Mouse (Mus musculus) spleen, adult 2 months (tissue): ENCODE data around the gene Gak. TPM values are rescaled to one million over a fixed set of nuclear protein-coding genes. Genes with fewer than 3 reads are reported as not detected.

Experiments
- DNase-seq, 2 experiments: peaks; one replicate each; pipeline versions ENCODE4 v3.0.0 to v3.0.0-alpha.2; 2012 to 2021; ENCODE audit warnings: low spot score in 2 of 2, low read depth in 1 of 2
- H3K27ac ChIP-seq: fragments of 200-500 bp; 2 replicates; pipeline ENCODE4 v1.5.1; 2012; ENCODE audit warnings: low read length, inconsistent platforms; ENCODE audit not compliant: insufficient read depth
- H3K27me3 ChIP-seq: fragments of 200-500 bp; 2 replicates; pipeline ENCODE4 v1.6.1; 2012; ENCODE audit warnings: mild to moderate bottlenecking, moderate library complexity, low read length, inconsistent platforms; ENCODE audit not compliant: control insufficient read depth, insufficient read depth
- H3K36me3 ChIP-seq: fragments of 200-500 bp; 2 replicates; pipeline ENCODE4 v1.6.1; 2012; ENCODE audit warnings: mild to moderate bottlenecking, low read length, inconsistent platforms; ENCODE audit not compliant: control insufficient read depth, insufficient read depth
- H3K4me1 ChIP-seq: fragments of 200-500 bp; 2 replicates; pipeline ENCODE4 v1.6.1; 2011; ENCODE audit warnings: inconsistent platforms; ENCODE audit not compliant: control insufficient read depth, insufficient read depth, insufficient read length
- H3K4me3 ChIP-seq: fragments of 200-500 bp; 2 replicates; pipeline ENCODE4 v1.5.1; 2011; ENCODE audit warnings: mild to moderate bottlenecking, inconsistent platforms; ENCODE audit not compliant: insufficient read depth, insufficient read length; ENCODE audit errors: extremely low read depth
- CTCF ChIP-seq: fragments of 200-500 bp; IDR thresholded peaks from 2 replicates; pipeline ENCODE4 v1.5.1; 2011; ENCODE audit warnings: mild to moderate bottlenecking, inconsistent platforms; ENCODE audit not compliant: insufficient read depth, insufficient read length, insufficient replicate concordance; ENCODE audit errors: extremely low read depth
- POLR2A ChIP-seq: fragments of 200-500 bp; IDR thresholded peaks from 2 replicates; pipeline ENCODE4 v1.6.1; 2011; ENCODE audit warnings: low read depth, low read length, inconsistent platforms
- WGBS: fragments of 180-500 bp; shearing (Covaris S2); methylation state at CpG from one replicate; pipeline ENCODE4 v1.1.7; 2018; 5-methylcytosine and 5-hydroxymethylcytosine counted together
- polyA plus RNA-seq: library from polyadenylated mRNA; depleted of rRNA; stranded (reverse); fragments of >200 nt; gene quantifications from 2 replicates; pipeline ENCODE4 v1.2.3, GENCODE M21; 2012; rRNA removed

Gak gene
- polyA plus RNA-seq, result 69.2 and 80.0 TPM in 2 replicates

GRCm38 (mm10) chr5:108629634-108630483 is at the start of gene Gak, which contains the start of gene Tmem175:
Gene Gak (minus strand): TSS chr5:108629755.
Gene Tmem175 (plus strand): TSS chr5:108629770.
- WGBS, result under 1% methylated on average over 58 of the region's 58 CpGs
- Histone ChIP-seq H3K36me3 (no peaks in the 10 kb centered on the region), H3K4me1 (peaks cover 2% of the 10 kb centered on the region; the same call in 1 of the 2 replicates), H3K27me3 (no peaks in the 10 kb centered on the region), H3K27ac (peak within 1 kb of the TSS; percentile 91), H3K4me3 (peak within 1 kb of the TSS; percentile 77)
- peak; percentile 88 to 91 for DNase-seq
- TF ChIP-seq CTCF (no peak), POLR2A (peak; percentile 95)

GRCm38 (mm10) chr5:108678296-108678854 is 48.8 kb upstream of the Gak start:
- no peaks in the 10 kb centered on the region for H3K4me1 ChIP-seq
- peaks cover 1% of the 10 kb centered on the region; the same call in 1 of the 2 replicates for H3K36me3 ChIP-seq
- WGBS, result 92% methylated on average over 6 of the region's 6 CpGs
- H3K4me3 ChIP-seq, result no peak overlapping the region
- H3K27ac ChIP-seq, result no peak overlapping the region
- no peak for DNase-seq
- TF ChIP-seq POLR2A (no peak), CTCF (no peak)
- H3K27me3 ChIP-seq, result no peaks in the 10 kb centered on the region

- TF ChIP-seq CTCF, result no peak
- TF ChIP-seq POLR2A, result no peak
Measured at GRCm38 (mm10) chr5:108677605-108678295, 48.2 kb upstream of the Gak start.

GRCm38 (mm10) chr5:108676772-108677498 is 47.4 kb upstream of the Gak start:
- no peaks in the 10 kb centered on the region for H3K36me3 ChIP-seq
- no peak for DNase-seq
- no peaks in the 10 kb centered on the region for H3K27me3 ChIP-seq
- TF ChIP-seq POLR2A, result no peak
- no peak overlapping the region for H3K4me3 ChIP-seq
- 72% methylated on average over 5 of the region's 5 CpGs for WGBS
- no peaks in the 10 kb centered on the region for H3K4me1 ChIP-seq
- no peak overlapping the region for H3K27ac ChIP-seq

More at GRCm38 (mm10) chr5:108677605-108678295, 48.2 kb upstream of the Gak start:
- no peak for DNase-seq
- 68% methylated on average over 25 of the region's 25 CpGs for WGBS
- H3K27me3 ChIP-seq, result no peaks in the 10 kb centered on the region
- no peak overlapping the region for H3K4me3 ChIP-seq
- H3K4me1 ChIP-seq, result no peaks in the 10 kb centered on the region
- no peaks in the 10 kb centered on the region for H3K36me3 ChIP-seq
- no peak overlapping the region for H3K27ac ChIP-seq

GRCm38 (mm10) chr5:108675251-108675816 is 45.8 kb upstream of the Gak start, which contains the start of gene Slc26a1:
Gene Slc26a1 (minus strand): TSS chr5:108675569.
- Histone ChIP-seq H3K4me3 (no peak within 1 kb of the TSS), H3K36me3 (peaks cover 3% of the 10 kb centered on the region; the same call in 1 of the 2 replicates), H3K4me1 (no peaks in the 10 kb centered on the region), H3K27ac (no peak within 1 kb of the TSS), H3K27me3 (no peaks in the 10 kb centered on the region)
- 76% methylated on average over 9 of the region's 9 CpGs for WGBS
- no peak for TF ChIP-seq POLR2A
- no peak for TF ChIP-seq CTCF
- DNase-seq, result no peak

- TF ChIP-seq CTCF, result no peak
- no peak for TF ChIP-seq POLR2A
- Histone ChIP-seq H3K27me3 (no peaks in the 10 kb centered on the region), H3K36me3 (peaks cover 3% of the 10 kb centered on the region; the same call in 1 of the 2 replicates), H3K27ac (no peak overlapping the region), H3K4me3 (no peak overlapping the region), H3K4me1 (peaks cover 3% of the 10 kb centered on the region; the same call in 1 of the 2 replicates)
- no peak for DNase-seq
- 89% methylated on average over 2 of the region's 2 CpGs for WGBS
Measured at GRCm38 (mm10) chr5:108674624-108675023, 45.1 kb upstream of the Gak start.
